Mouse (Mus musculus): ENCODE results near the gene Mfsd8.
"Not testable (repeated sequence)": the region's sequence is repeated elsewhere in the genome, so short reads cannot be mapped to it uniquely, and the experiment has no call there.

GRCm38 (mm10) chr3:40845521-40845920 is 1.2 kb downstream of the Mfsd8 start:
- not testable (repeated sequence) for TF ChIP-seq CTCF, EP300 (IDR thresholded peaks at IDR 0.05; ENCODE audit: low read depth)

Measured in heart, postnatal 0 days (tissue).